Mouse (Mus musculus): ENCODE results near the gene Vax1.

GRCm38 (mm10) chr19:59192491-59192890, 22.6 kb upstream of the Vax1 start:
- TF ChIP-seq CTCF (IDR thresholded peaks at IDR 0.05; ENCODE audit: low read depth) (no peak), EP300 (IDR thresholded peaks at IDR 0.05; ENCODE audit: low read depth) (no peak)
